Mouse (Mus musculus) urinary bladder, adult 2 months (tissue): ENCODE results near the gene Zw10. TPM values are rescaled to one million over a fixed set of nuclear protein-coding genes. Genes with fewer than 3 reads are reported as not detected.

Source experiments
- polyA plus RNA-seq: library from polyadenylated mRNA; depleted of rRNA; stranded (reverse); fragments of >200 nt; gene quantifications from 2 replicates; pipeline ENCODE4 v1.2.3, GENCODE M21; 2012; rRNA removed

The Zw10 gene
- polyA plus RNA-seq, 1 experiment = 23.6 TPM

Other genes with a start within 250 kb of the Zw10 start
- gene Zbtb16, start 219.4 kb upstream of the Zw10 start, polyA plus RNA-seq = 7.4 and 21.3 TPM in 2 replicates
- gene Htr3a, start 144.5 kb upstream of the Zw10 start, polyA plus RNA-seq = 1.1 and 1.7 TPM in 2 replicates
- gene Htr3b, start 90.6 kb upstream of the Zw10 start, polyA plus RNA-seq = 0.17 and 0.21 TPM in 2 replicates
- gene Usp28, start 70.2 kb upstream of the Zw10 start, polyA plus RNA-seq = 14.7 and 17.9 TPM in 2 replicates
- 4.3 and 4.6 TPM in 2 replicates for gene Tmprss5, start 25.6 kb downstream of the Zw10 start, polyA plus RNA-seq
- gene Gm4894, start 194.9 kb downstream of the Zw10 start, polyA plus RNA-seq = not detected in 2 replicates